Mouse (Mus musculus) megakaryocyte, embryonic 14.5 days (primary cell): ENCODE results near the gene Olfr67. TPM values are rescaled to one million over a fixed set of nuclear protein-coding genes. Genes with fewer than 3 reads are reported as not detected.
"Not testable (repeated sequence)": the region's sequence is repeated elsewhere in the genome, so short reads cannot be mapped to it uniquely, and the experiment has no call there.

Source experiments
- H3K27me3 ChIP-seq: replicated peaks from 2 replicates; pipeline ENCODE3; 2012; ENCODE audit warnings: inconsistent platforms
- H3K36me3 ChIP-seq: replicated peaks from 2 replicates; pipeline ENCODE3; 2012; ENCODE audit warnings: low read length, inconsistent platforms, mixed read lengths
- H3K4me1 ChIP-seq: 2 replicates; pipeline ENCODE4 v1.6.1; 2012; ENCODE audit warnings: inconsistent platforms
- H3K4me3 ChIP-seq: replicated peaks from 2 replicates; pipeline ENCODE3; 2012; ENCODE audit warnings: moderate library complexity, mild to moderate bottlenecking, inconsistent platforms
- H3K9me3 ChIP-seq: 2 replicates; pipeline ENCODE4 v1.6.1; 2012; ENCODE audit warnings: inconsistent platforms
- FLI1 ChIP-seq: IDR thresholded peaks from 2 replicates; pipeline ENCODE4 v1.6.1; 2012; ENCODE audit warnings: low read length, inconsistent platforms, mixed read lengths
- GATA1 ChIP-seq: IDR thresholded peaks from 3 replicates; pipeline ENCODE4 v1.6.1; 2012; ENCODE audit warnings: mixed read lengths, low read length, inconsistent platforms, borderline replicate concordance
- polyA plus RNA-seq: library from polyadenylated mRNA; stranded (reverse); fragments of >175 nt; gene quantifications from 2 replicates; pipeline ENCODE4 v1.2.3, GENCODE M21; 2012; ENCODE audit warnings: low replicate concordance; ENCODE audit not compliant: insufficient read depth

The Olfr67 gene
- polyA plus RNA-seq, 1 experiment = not detected

- no peak within 1 kb of the TSS for H3K4me3 ChIP-seq
- H3K27me3 ChIP-seq = no peaks in the 10 kb centered on the region
- no peaks in the 10 kb centered on the region for H3K36me3 ChIP-seq
- H3K9me3 ChIP-seq = no peaks in the 10 kb centered on the region
- H3K4me1 ChIP-seq = no peaks in the 10 kb centered on the region
- TF ChIP-seq GATA1 (no peak), FLI1 (no peak)
These were observed 20.1 kb downstream of the Olfr67 start, which contains the start of gene Olfr69 for GRCm38 (mm10) chr7:103771494-103771893. Olfr69 (minus strand) TSS chr7:103771594.

GRCm38 (mm10) chr7:103767687-103768086 lies 23.9 kb downstream of the Olfr67 start:
- H3K9me3 ChIP-seq, H3K4me3 ChIP-seq, H3K4me1 ChIP-seq, H3K27me3 ChIP-seq, H3K36me3 ChIP-seq: not testable (repeated sequence)

- H3K4me1 ChIP-seq, H3K4me3 ChIP-seq, H3K27me3 ChIP-seq, H3K9me3 ChIP-seq, H3K36me3 ChIP-seq: not testable (repeated sequence)
These were observed 29.4 kb downstream of the Olfr67 start for GRCm38 (mm10) chr7:103762212-103762611.

- no peaks in the 10 kb centered on the region for H3K9me3 ChIP-seq
- no peaks in the 10 kb centered on the region for H3K4me1 ChIP-seq
- TF ChIP-seq GATA1 (no peak), FLI1 (no peak)
- no peaks in the 10 kb centered on the region for H3K36me3 ChIP-seq
- H3K4me3 ChIP-seq = no peak within 1 kb of the TSS
- no peaks in the 10 kb centered on the region for H3K27me3 ChIP-seq
These were observed 34.4 kb downstream of the Olfr67 start, which contains the start of gene Olfr630 for GRCm38 (mm10) chr7:103757233-103757632. Olfr630 (minus strand) TSS chr7:103757333.

- no peaks in the 10 kb centered on the region for H3K4me1 ChIP-seq
- no peaks in the 10 kb centered on the region for H3K27me3 ChIP-seq
- no peaks in the 10 kb centered on the region for H3K9me3 ChIP-seq
- H3K36me3 ChIP-seq = no peaks in the 10 kb centered on the region
- no peak within 1 kb of the TSS for H3K4me3 ChIP-seq
- TF ChIP-seq GATA1 (no peak), FLI1 (no peak)
These were observed 46.8 kb downstream of the Olfr67 start, which contains the start of gene Olfr629 for GRCm38 (mm10) chr7:103744843-103745242. Olfr629 (minus strand) TSS chr7:103744943.

Other genes with a start within 250 kb of the Olfr67 start
- gene Olfr612, start 249.1 kb downstream of the Olfr67 start, polyA plus RNA-seq = not detected in 2 replicates
- gene Olfr613, start 243.7 kb downstream of the Olfr67 start, polyA plus RNA-seq = not detected in 2 replicates
- gene Olfr615, start 235.7 kb downstream of the Olfr67 start, polyA plus RNA-seq = not detected in 2 replicates
- gene Olfr616, start 222.7 kb downstream of the Olfr67 start, polyA plus RNA-seq = not detected in 2 replicates
- gene Olfr617, start 218.8 kb downstream of the Olfr67 start, polyA plus RNA-seq = not detected in 2 replicates
- not detected in 2 replicates for gene Olfr618, start 201.7 kb downstream of the Olfr67 start, polyA plus RNA-seq
- gene Olfr619, start 191.2 kb downstream of the Olfr67 start, polyA plus RNA-seq = not detected in 2 replicates
- gene Olfr620, start 179.3 kb downstream of the Olfr67 start, polyA plus RNA-seq = not detected in 2 replicates
- gene Olfr622, start 149.1 kb downstream of the Olfr67 start, polyA plus RNA-seq = not detected in 2 replicates
- gene Olfr623, start 128.1 kb downstream of the Olfr67 start, polyA plus RNA-seq = 0.41 TPM in 1 of 2 replicates, not detected in the other
- gene Olfr624, start 120.6 kb downstream of the Olfr67 start, polyA plus RNA-seq = not detected in 2 replicates
- gene Olfr625-ps1, start 109.1 kb downstream of the Olfr67 start, polyA plus RNA-seq = not detected in 2 replicates
- gene Olfr243, start 77.2 kb downstream of the Olfr67 start, polyA plus RNA-seq = not detected in 2 replicates
- not detected in 2 replicates for gene Olfr628, start 61.4 kb downstream of the Olfr67 start, polyA plus RNA-seq
- not detected in 2 replicates for gene Olfr629, start 46.9 kb downstream of the Olfr67 start, polyA plus RNA-seq
- gene Olfr630, start 34.5 kb downstream of the Olfr67 start, polyA plus RNA-seq = not detected in 2 replicates
- gene Olfr69, start 20.2 kb downstream of the Olfr67 start, polyA plus RNA-seq = not detected in 2 replicates
- not detected in 2 replicates for gene Olfr68, start 12.1 kb downstream of the Olfr67 start, polyA plus RNA-seq
- 492 and 1,761 TPM in 2 replicates for gene Hbb-bt, start 22.2 kb upstream of the Olfr67 start, polyA plus RNA-seq
- 423 and 663 TPM in 2 replicates for gene Hbb-bs, start 36.3 kb upstream of the Olfr67 start, polyA plus RNA-seq
- not detected in 2 replicates for gene Hbb-bh2, start 48.7 kb upstream of the Olfr67 start, polyA plus RNA-seq
- gene Hbb-bh1, start 51.3 kb upstream of the Olfr67 start, polyA plus RNA-seq = not detected in 2 replicates
- gene Hbb-y, start 61.4 kb upstream of the Olfr67 start, polyA plus RNA-seq = 3.6 TPM in 1 of 2 replicates, not detected in the other
- not detected in 2 replicates for gene Olfr66, start 94.4 kb upstream of the Olfr67 start, polyA plus RNA-seq
- gene Olfr64, start 102.7 kb upstream of the Olfr67 start, polyA plus RNA-seq = not detected in 2 replicates
- gene Olfr65, start 111.7 kb upstream of the Olfr67 start, polyA plus RNA-seq = not detected in 2 replicates
- gene Olfr631, start 137.0 kb upstream of the Olfr67 start, polyA plus RNA-seq = not detected in 2 replicates
- gene Olfr632, start 142.5 kb upstream of the Olfr67 start, polyA plus RNA-seq = not detected in 2 replicates
- not detected in 2 replicates for gene Olfr633, start 152.6 kb upstream of the Olfr67 start, polyA plus RNA-seq
- gene Olfr635, start 179.3 kb upstream of the Olfr67 start, polyA plus RNA-seq = not detected in 2 replicates
- gene Olfr638, start 206.9 kb upstream of the Olfr67 start, polyA plus RNA-seq = not detected in 2 replicates
- gene Olfr639, start 225.5 kb upstream of the Olfr67 start, polyA plus RNA-seq = not detected in 2 replicates
- gene Olfr640, start 233.8 kb upstream of the Olfr67 start, polyA plus RNA-seq = not detected in 2 replicates
- gene Olfr641, start 243.6 kb upstream of the Olfr67 start, polyA plus RNA-seq = not detected in 2 replicates